Mouse (Mus musculus) kidney, embryonic 15.5 days (tissue): ENCODE measurements around the gene Dicer1. TPM values are rescaled to one million over a fixed set of nuclear protein-coding genes. Genes with fewer than 3 reads are reported as not detected.

Source experiments
- ATAC-seq: fragments of 200-750 bp; cut with Nextera tagmentation; replicated peaks from 2 replicates; pipeline ENCODE4 v1.8.0; 2017; ENCODE audit warnings: moderate TSS enrichment; ENCODE audit not compliant: low FRiP score
- H3K27ac ChIP-seq: fragments of 300-500 bp; sonication (generic); 2 replicates; pipeline ENCODE4 v1.5.1; 2015; ENCODE audit warnings: mild to moderate bottlenecking, inconsistent platforms
- H3K27me3 ChIP-seq: fragments of 300-500 bp; sonication (generic); 2 replicates; pipeline ENCODE4 v1.6.1; 2015; ENCODE audit warnings: inconsistent platforms
- H3K36me3 ChIP-seq: fragments of 300-500 bp; sonication (generic); 2 replicates; pipeline ENCODE4 v1.6.1; 2015; ENCODE audit warnings: inconsistent platforms
- H3K4me1 ChIP-seq: fragments of 300-500 bp; sonication (generic); 2 replicates; pipeline ENCODE4 v1.6.1; 2015; ENCODE audit warnings: inconsistent platforms
- H3K4me2 ChIP-seq: fragments of 300-500 bp; sonication (generic); 2 replicates; pipeline ENCODE4 v1.6.1; 2015; ENCODE audit warnings: moderate library complexity, mild to moderate bottlenecking, inconsistent platforms
- H3K4me3 ChIP-seq: fragments of 300-500 bp; sonication (generic); replicated peaks from 2 replicates; pipeline ENCODE4 v1.5.1; 2015; ENCODE audit warnings: mild to moderate bottlenecking, inconsistent platforms
- H3K9ac ChIP-seq: fragments of 300-500 bp; sonication (generic); 2 replicates; pipeline ENCODE4 v1.6.1; 2015; ENCODE audit warnings: mild to moderate bottlenecking, inconsistent platforms
- H3K9me3 ChIP-seq: fragments of 300-500 bp; sonication (generic); replicated peaks from 2 replicates; pipeline ENCODE4 v1.6.1; 2016; ENCODE audit warnings: inconsistent platforms
- whole genome bisulfite sequencing: fragments of 180-500 bp; shearing (Covaris S2); methylation state at CpG from one replicate; pipeline ENCODE4 v1.1.7; 2015; ENCODE audit warnings: mixed read lengths; 5-methylcytosine and 5-hydroxymethylcytosine counted together
- polyA plus RNA-seq: library from polyadenylated mRNA; unstranded; fragments of >200 nt; fragmentation: Nextera tagmentation; extraction: Ambion mirVana; gene quantifications from 2 replicates; pipeline ENCODE4 v1.2.1, GENCODE M21; 2015

Gene Dicer1
- polyA plus RNA-seq, 1 experiment from 2014 or later, result 29.8 TPM

- Histone ChIP-seq H3K4me2 (peak overlapping the region; percentile 50), H3K4me3 (no peak overlapping the region; the same call in 1 of the 2 replicates), H3K36me3 (no peaks in the 10 kb centered on the region), H3K27me3 (peaks cover 54% of the 10 kb centered on the region), H3K27ac (no peak overlapping the region), H3K9ac (no peak overlapping the region), H3K9me3 (no peaks in the 10 kb centered on the region), H3K4me1 (peaks cover 25% of the 10 kb centered on the region)
- ATAC-seq, result no peak
- WGBS, result 25% methylated on average over 8 of the region's 8 CpGs
These were observed 113.6 kb downstream of the Dicer1 start for GRCm38 (mm10) chr12:104638156-104638555.

Other genes with a start within 250 kb of the Dicer1 start
- gene Clmn, start 113.1 kb upstream of the Dicer1 start, polyA plus RNA-seq, result 4.9 and 5.5 TPM in 2 replicates